ENCODE assay signal across 8 mouse cellular contexts in genomic region chr2:163823248-163823647, GRCm38 (mm10). TPM values are rescaled to one million over a fixed set of nuclear protein-coding genes. Genes with fewer than 3 reads are reported as not detected.
DNase-seq lines count a peak whose midpoint lies in the region; ATAC-seq and TF ChIP-seq lines count a peak whose summit lies in the region.

No protein-coding gene starts in this region.

- peak; percentile 33 to 48 for DNase-seq in frontal cortex, postnatal 25 days (ENCODE audit: low spot score in 2 of 2)
- peak; percentile 33 for DNase-seq in CH12.LX (ENCODE audit: extremely low read depth)
- peak; percentile 51 for DNase-seq in cerebellum, adult 8-10 months
- DNase-seq in gastrocnemius, postnatal 36 days = peak; percentile 55 to 56
- DNase-seq in spleen, postnatal 4 days (ENCODE audit: low spot score in 2 of 2) = peak; percentile 23 to 78

- peak; percentile 78 to 81 for TF ChIP-seq CTCF in CH12.LX (conservative IDR thresholded peaks at IDR 0.05 in 1 of 2, IDR thresholded peaks at IDR 0.05 in 1 of 2; ENCODE audit: low read depth in 2 of 2, low read length in 2 of 2)

- no peaks in the 10 kb centered on the region for H3K79me2 ChIP-seq in CH12.LX (replicated peaks; ENCODE audit: control insufficient read depth, extremely low read depth, insufficient read depth, poor library complexity, severe bottlenecking)

- H3K27ac ChIP-seq in CH12.LX (ENCODE audit: insufficient read depth, low read depth) = no peak overlapping the region
- H3K27ac ChIP-seq in kidney, embryonic 16.5 days (ENCODE audit: low read length) = no peak overlapping the region
- no peak overlapping the region for H3K27ac ChIP-seq in lung, embryonic 15.5 days

- in situ Hi-C loops in CH12.LX (cut with MboI; ENCODE audit: low pct_ligation_motif_present, low pct_unique_long_range_greater_than_20kb, low sequenced_read_pairs) = no loop called here

- no peak for TF ChIP-seq POLR2A in CH12.LX (IDR thresholded peaks at IDR 0.05; ENCODE audit: low read depth, low read length)

- no peak for ATAC-seq in frontal cortex, adult (ENCODE audit: low TSS enrichment)
- no peak for ATAC-seq in kidney, embryonic 16.5 days (ENCODE audit: low FRiP score, low TSS enrichment)
- ATAC-seq in lung, embryonic 15.5 days (ENCODE audit: borderline replicate concordance, extremely low read depth, low FRiP score, low TSS enrichment) = peak; percentile 50; the same call in 1 of the 2 replicates

- 5% methylated on average over 4 of the region's 4 CpGs for WGBS in kidney, embryonic 16.5 days
- 6% methylated on average over 4 of the region's 4 CpGs for WGBS in lung, embryonic 15.5 days

- no peaks in the 10 kb centered on the region for H3K36me3 ChIP-seq in CH12.LX (replicated peaks in 1 of 2; ENCODE audit: control insufficient read depth in 1 of 2, insufficient read depth in 1 of 2, low read length in 1 of 2)
- no peaks in the 10 kb centered on the region for H3K36me3 ChIP-seq in kidney, embryonic 16.5 days (ENCODE audit: insufficient read depth, low read length)
- no peaks in the 10 kb centered on the region for H3K36me3 ChIP-seq in lung, embryonic 15.5 days

- H3K27me3 ChIP-seq in CH12.LX (replicated peaks) = peaks cover 42% of the 10 kb centered on the region
- H3K27me3 ChIP-seq in kidney, embryonic 16.5 days (ENCODE audit: insufficient read depth, low read length) = no peaks in the 10 kb centered on the region
- no peaks in the 10 kb centered on the region for H3K27me3 ChIP-seq in lung, embryonic 15.5 days

- no peak overlapping the region for H3K4me2 ChIP-seq in CH12.LX (ENCODE audit: insufficient read depth, low read depth, poor library complexity, severe bottlenecking)
- peak overlapping the region; percentile 52 for H3K4me2 ChIP-seq in kidney, embryonic 16.5 days (replicated peaks; ENCODE audit: low read depth, low read length)
- peak overlapping the region; percentile 49 for H3K4me2 ChIP-seq in lung, embryonic 15.5 days

- no peaks in the 10 kb centered on the region for H3K9me3 ChIP-seq in CH12.LX (replicated peaks; ENCODE audit: low read length)
- no peaks in the 10 kb centered on the region for H3K9me3 ChIP-seq in kidney, embryonic 16.5 days (ENCODE audit: low read length)
- no peaks in the 10 kb centered on the region for H3K9me3 ChIP-seq in lung, embryonic 15.5 days

- intact Hi-C loops in gastrocnemius, postnatal 36 days (cut with DNase I) = loop anchor here (10.0 kb wide), 1 partner anchor 288 kb away; no protein-coding TSS in a partner anchor

- no peak for TF ChIP-seq EP300 in CH12.LX (IDR thresholded peaks at IDR 0.05; ENCODE audit: low read length)

- H3K4me1 ChIP-seq in CH12.LX (ENCODE audit: control insufficient read depth in 1 of 2, insufficient read depth in 2 of 2) = no peaks in the 10 kb centered on the region
- peaks cover 9% of the 10 kb centered on the region; the same call in 1 of the 2 replicates for H3K4me1 ChIP-seq in kidney, embryonic 16.5 days (ENCODE audit: insufficient read depth, low read length)
- H3K4me1 ChIP-seq in lung, embryonic 15.5 days = peaks cover 8% of the 10 kb centered on the region

- no peak overlapping the region for H3K9ac ChIP-seq in CH12.LX (ENCODE audit: insufficient read depth, low read depth)
- peak overlapping the region; percentile 50; the same call in 1 of the 2 replicates for H3K9ac ChIP-seq in kidney, embryonic 16.5 days (replicated peaks; ENCODE audit: low read length)
- no peak overlapping the region for H3K9ac ChIP-seq in lung, embryonic 15.5 days

- H3K4me3 ChIP-seq in CH12.LX (replicated peaks in 1 of 3; ENCODE audit: low read depth in 2 of 3, low read length in 2 of 3, poor library complexity in 1 of 3) = no peak overlapping the region
- peak overlapping the region; percentile 28 for H3K4me3 ChIP-seq in kidney, embryonic 16.5 days (ENCODE audit: low read length)
- H3K4me3 ChIP-seq in lung, embryonic 15.5 days = no peak overlapping the region

- dilution Hi-C loops in CH12.LX (cut with MboI; ENCODE audit: extremely low pct_ligation_motif_present, extremely low pct_unique_long_range_greater_than_20kb, low sequenced_read_pairs) = no loop called here

- peak; percentile 53 for TF ChIP-seq RAD21 in CH12.LX (IDR thresholded peaks at IDR 0.05; ENCODE audit: low read depth, low read length)

TF ChIP-seq in CH12.LX, 34 proteins besides CTCF, POLR2A, EP300 and RAD21:
- TF ChIP-seq SMC3 (IDR thresholded peaks at IDR 0.05; ENCODE audit: low read depth, low read length) = peak; percentile 74
- TF ChIP-seq TCF12 (IDR thresholded peaks at IDR 0.05; ENCODE audit: low read depth, low read length) = no peak
TF ChIP-seq in CH12.LX: peak in this region for 1.

RNA-seq across cellular contexts. Expression of gene Ccn5, which starts 2.6 kb away (rescaled TPM):
- total RNA-seq in CH12.LX (2012; rRNA removed) (0.13 TPM in 1 of 2 replicates, not detected in the other), CH12.LX (2014; rRNA removed) (not detected in 2 replicates)
- not detected in 2 replicates for polyA plus RNA-seq in CH12.LX (2012; ENCODE audit: insufficient read length, low read depth)
- under 1 TPM; 0.74 to 0.91 TPM for total RNA-seq in gastrocnemius, postnatal 36 days (2021)
- 0.23 and 0.39 TPM in 2 replicates for polyA plus RNA-seq in kidney, embryonic 16.5 days (2015; fragmentation: Nextera tagmentation; extraction: Ambion mirVana)
- polyA plus RNA-seq in lung, embryonic 15.5 days (2015; fragmentation: Nextera tagmentation; extraction: Ambion mirVana) = 1.8 and 1.9 TPM in 2 replicates

RNA-seq across cellular contexts. Expression of gene Kcnk15, which starts 30.2 kb away (rescaled TPM):
- total RNA-seq in CH12.LX (2012; rRNA removed) (not detected in 2 replicates), CH12.LX (2014; rRNA removed) (not detected in 2 replicates)
- not detected in 2 replicates for polyA plus RNA-seq in CH12.LX (2012; ENCODE audit: insufficient read length, low read depth)
- not detected for total RNA-seq in gastrocnemius, postnatal 36 days (2021)
- not detected in 2 replicates for polyA plus RNA-seq in kidney, embryonic 16.5 days (2015; fragmentation: Nextera tagmentation; extraction: Ambion mirVana)
- not detected in 2 replicates for polyA plus RNA-seq in lung, embryonic 15.5 days (2015; fragmentation: Nextera tagmentation; extraction: Ambion mirVana)
